Mouse (Mus musculus) liver, adult 2 months (tissue): ENCODE measurements at regions not wholly inside any gene's neighbourhood (a gene's known extent, or its start where the extent isn't known, plus 50 kb on each side); places are given as distances from the start of the nearest gene placed in this dataset.

Experiments
- CTCF ChIP-seq: fragments of 200-500 bp; IDR thresholded peaks from 2 replicates; pipeline ENCODE4 v1.5.1; 2011; ENCODE audit warnings: low read depth, low read length, control low read depth
- POLR2A ChIP-seq: fragments of 200-500 bp; IDR thresholded peaks from 2 replicates; pipeline ENCODE4 v1.6.1; 2011; ENCODE audit warnings: low read length, control low read depth; ENCODE audit not compliant: insufficient read depth; ENCODE audit errors: extremely low read depth

DNA sequence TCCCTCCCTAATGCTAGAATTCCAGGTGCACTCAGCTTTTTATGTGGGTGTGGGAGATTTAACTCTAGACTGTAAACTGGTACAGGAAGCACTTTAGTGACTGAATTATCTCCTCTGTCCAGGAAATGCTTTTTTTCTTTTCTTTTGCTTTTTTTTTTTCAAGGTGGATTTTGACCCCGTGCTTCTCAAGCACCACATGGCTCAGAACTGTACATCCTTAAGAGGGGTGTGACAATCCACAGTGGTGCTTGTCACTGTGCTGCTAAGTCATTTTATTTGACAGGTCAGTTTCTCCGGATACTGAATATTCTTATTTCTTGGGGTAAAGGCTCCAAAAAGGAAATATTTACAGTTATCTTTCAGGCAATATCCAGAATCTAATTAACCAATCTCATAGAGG, 472.0 kb downstream of the Hsfy2 start:
- TF ChIP-seq CTCF: no peak
- TF ChIP-seq POLR2A: no peak
